Mouse (Mus musculus) erythroblast, embryonic 14.5 days (primary cell): ENCODE results near the gene Ttc17.

ENCODE experiments used
- GATA1 ChIP-seq: IDR thresholded peaks from 2 replicates; pipeline ENCODE4 v1.6.1; 2012; ENCODE audit warnings: low read length, inconsistent platforms, mixed read lengths
- TAL1 ChIP-seq: IDR thresholded peaks from 3 replicates; pipeline ENCODE4 v1.6.1; 2012; ENCODE audit warnings: low read length, inconsistent platforms, mixed read lengths

DNA sequence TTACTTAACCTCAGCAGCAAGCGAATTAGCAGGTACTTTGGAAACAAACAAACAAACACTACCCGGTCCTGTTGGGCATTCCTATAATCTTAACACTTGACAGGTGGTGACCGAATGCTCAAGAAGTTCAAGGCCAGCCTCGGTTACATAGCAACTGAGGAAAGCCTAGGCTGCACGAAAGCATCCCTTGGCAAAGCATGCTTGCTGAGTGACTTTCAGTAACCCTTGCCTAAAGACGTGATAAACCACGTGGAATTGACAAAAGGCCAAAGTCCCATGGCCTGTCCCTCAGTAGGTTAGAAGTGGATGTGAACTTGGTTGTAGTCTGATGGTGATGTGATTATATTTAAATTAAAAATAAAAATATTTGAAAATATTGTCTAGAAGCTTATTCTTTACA is 4.4 kb downstream of the Ttc17 start:
- TF ChIP-seq TAL1 (no peak), GATA1 (no peak)
